Comparison of ENCODE assay signal across 9 mouse cellular contexts in the genomic region with DNA sequence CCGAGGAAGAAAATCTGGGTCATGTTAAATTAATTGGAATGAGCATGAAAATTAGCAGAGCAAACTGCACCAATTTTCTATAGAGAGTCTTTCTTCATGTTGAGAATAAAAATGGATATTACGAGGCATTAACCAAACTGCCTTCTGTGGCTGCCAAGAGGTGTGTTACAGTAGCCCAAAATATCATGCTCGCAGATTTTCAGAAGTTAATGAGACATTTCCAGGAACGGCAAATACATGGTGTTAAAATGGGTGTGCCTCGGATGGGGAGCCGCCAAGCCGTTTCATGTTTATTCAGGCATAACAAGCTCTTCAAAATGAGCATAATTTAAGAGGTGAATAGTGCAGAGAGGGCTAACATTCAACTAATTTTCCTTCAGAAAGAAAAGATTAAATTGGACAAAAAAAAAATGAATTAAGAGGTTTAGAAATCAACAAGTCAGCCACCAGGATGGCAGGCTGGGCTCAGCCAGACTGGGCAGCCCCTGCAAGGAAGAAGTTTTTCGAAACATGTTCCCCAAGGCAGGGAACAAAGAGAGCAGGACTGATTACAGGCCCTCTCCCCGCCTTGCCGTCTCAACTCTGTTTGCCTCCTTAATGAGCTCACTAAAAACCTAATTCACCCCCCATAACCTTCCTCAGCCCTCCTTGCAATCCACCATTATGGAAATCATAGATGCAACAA. TPM values are rescaled to one million over a fixed set of nuclear protein-coding genes. Genes with fewer than 3 reads are reported as not detected.
DNase-seq lines count a peak whose midpoint lies in the region; ATAC-seq and TF ChIP-seq lines count a peak whose summit lies in the region.
"Had no signal": no experiment of that assay in that cellular context is flagged by ENCODE, and none has a peak within 500 bp of the region (broad histone marks: within the 10 kb centered on the region; RNA-seq: fewer than 3 reads in every experiment).

No protein-coding gene starts in this region.

- H3K9ac ChIP-seq in kidney, embryonic 14.5 days (ENCODE audit: low read depth, low read length), result no peak overlapping the region
- no peak overlapping the region for H3K9ac ChIP-seq in midbrain, embryonic 15.5 days
- H3K9ac ChIP-seq in stomach, postnatal 0 days (ENCODE audit: low read length), result no peak overlapping the region

- peaks cover 49% of the 10 kb centered on the region for H3K36me3 ChIP-seq in kidney, embryonic 14.5 days (ENCODE audit: control insufficient read depth, insufficient read depth, low read length)
- H3K36me3 ChIP-seq in hindbrain, embryonic 10.5 days, result peaks cover 21% of the 10 kb centered on the region
- H3K36me3 ChIP-seq in midbrain, embryonic 15.5 days (replicated peaks), result no peaks in the 10 kb centered on the region
- no peaks in the 10 kb centered on the region for H3K36me3 ChIP-seq in stomach, postnatal 0 days (ENCODE audit: control insufficient read depth, insufficient read depth, low read length)

- DNase-seq in kidney, adult 11 months, result no peak
- DNase-seq in hindbrain, embryonic 10.5 days (ENCODE audit: low spot score), result no peak
- no peak for DNase-seq in stomach, postnatal 0 days (ENCODE audit: low spot score)
- DNase-seq in cerebellum, adult 11 months, result no peak
- no peak for DNase-seq in spleen, postnatal 4 days (ENCODE audit: low spot score in 2 of 2)
- no peak for DNase-seq in liver

- H3K27ac ChIP-seq in kidney, embryonic 14.5 days (ENCODE audit: low read depth, low read length), result peak overlapping the region; percentile 77; the same call in 1 of the 2 replicates
- H3K27ac ChIP-seq in hindbrain, embryonic 10.5 days, result peak overlapping the region; percentile 90
- H3K27ac ChIP-seq in midbrain, embryonic 15.5 days, result peak overlapping the region; percentile 77
- peak overlapping the region; percentile 24; the same call in 1 of the 2 replicates for H3K27ac ChIP-seq in stomach, postnatal 0 days (replicated peaks)
- H3K27ac ChIP-seq: layer of hippocampus, adult 2 months had no signal

- TF ChIP-seq CTCF in stomach, postnatal 0 days (IDR thresholded peaks at IDR 0.05; ENCODE audit: low read depth), result no peak

- TF ChIP-seq EP300 in stomach, postnatal 0 days (optimal IDR thresholded peaks at IDR 0.05), result no peak

- no peak overlapping the region for H3K4me3 ChIP-seq in kidney, embryonic 14.5 days (ENCODE audit: low read length)
- H3K4me3 ChIP-seq in hindbrain, embryonic 10.5 days, result no peak overlapping the region
- H3K4me3 ChIP-seq in midbrain, embryonic 15.5 days, result no peak overlapping the region
- H3K4me3 ChIP-seq in stomach, postnatal 0 days (ENCODE audit: low read depth, low read length), result no peak overlapping the region
- H3K4me3 ChIP-seq: layer of hippocampus, adult 2 months had no signal

- WGBS in kidney, embryonic 14.5 days, result 38% methylated on average over 10 of the region's 10 CpGs
- 48% methylated on average over 10 of the region's 10 CpGs for WGBS in hindbrain, embryonic 10.5 days
- WGBS in midbrain, embryonic 15.5 days, result 17% methylated on average over 10 of the region's 10 CpGs
- WGBS in stomach, postnatal 0 days, result 40% methylated on average over 10 of the region's 10 CpGs

- no peaks in the 10 kb centered on the region for H3K9me3 ChIP-seq in kidney, embryonic 14.5 days (ENCODE audit: control insufficient read depth, low read length)
- H3K9me3 ChIP-seq in hindbrain, embryonic 10.5 days, result no peaks in the 10 kb centered on the region
- H3K9me3 ChIP-seq in midbrain, embryonic 15.5 days, result no peaks in the 10 kb centered on the region
- no peaks in the 10 kb centered on the region for H3K9me3 ChIP-seq in stomach, postnatal 0 days (ENCODE audit: control insufficient read depth, low read length)

- no peak overlapping the region for H3K4me2 ChIP-seq in kidney, embryonic 14.5 days (replicated peaks; ENCODE audit: low read depth, low read length)
- no peak overlapping the region for H3K4me2 ChIP-seq in midbrain, embryonic 15.5 days
- no peak overlapping the region for H3K4me2 ChIP-seq in stomach, postnatal 0 days (replicated peaks; ENCODE audit: low read depth)

- peaks cover 43% of the 10 kb centered on the region for H3K4me1 ChIP-seq in kidney, embryonic 14.5 days (ENCODE audit: control insufficient read depth, insufficient read depth, low read length)
- H3K4me1 ChIP-seq in hindbrain, embryonic 10.5 days (replicated peaks), result peaks cover 51% of the 10 kb centered on the region
- H3K4me1 ChIP-seq in midbrain, embryonic 15.5 days, result peaks cover 33% of the 10 kb centered on the region
- peaks cover 4% of the 10 kb centered on the region; the same call in 1 of the 2 replicates for H3K4me1 ChIP-seq in stomach, postnatal 0 days (replicated peaks; ENCODE audit: control insufficient read depth, insufficient read depth)

- no peaks in the 10 kb centered on the region for H3K27me3 ChIP-seq in kidney, embryonic 14.5 days (ENCODE audit: control insufficient read depth, insufficient read depth, low read length)
- no peaks in the 10 kb centered on the region for H3K27me3 ChIP-seq in hindbrain, embryonic 10.5 days (ENCODE audit: insufficient read depth, poor library complexity, severe bottlenecking)
- peaks cover 2% of the 10 kb centered on the region; the same call in 1 of the 2 replicates for H3K27me3 ChIP-seq in midbrain, embryonic 15.5 days (replicated peaks)
- H3K27me3 ChIP-seq in stomach, postnatal 0 days (ENCODE audit: control insufficient read depth, insufficient read depth, low read length), result no peaks in the 10 kb centered on the region

- ATAC-seq in kidney, embryonic 14.5 days (ENCODE audit: low FRiP score, low TSS enrichment), result no peak
- peak; percentile 16; the same call in 1 of the 2 replicates for ATAC-seq in midbrain, embryonic 15.5 days (replicated peaks)
- no peak; the same call in 1 of the 2 replicates for ATAC-seq in stomach, postnatal 0 days (ENCODE audit: low FRiP score, low TSS enrichment)

RNA-seq across cellular contexts. Expression of a gene that starts 46.7 kb away (rescaled TPM):
- 111 and 112 TPM in 2 replicates for polyA plus RNA-seq in kidney, embryonic 14.5 days (2014; fragmentation: Nextera tagmentation; extraction: Ambion mirVana)
- polyA plus RNA-seq in hindbrain, embryonic 10.5 days (2016; fragmentation: Nextera tagmentation; extraction: Ambion mirVana), result 61.3 and 91.1 TPM in 2 replicates
- 74.1 and 86.9 TPM in 2 replicates for polyA plus RNA-seq in midbrain, embryonic 15.5 days (2015; fragmentation: Nextera tagmentation; extraction: Ambion mirVana)
- 17.7 and 20.2 TPM in 2 replicates for polyA plus RNA-seq in stomach, postnatal 0 days (2015; fragmentation: Nextera tagmentation; extraction: Ambion mirVana)

Comparison
In these comparisons a context has a peak if more than half of its experiments do, and no peak if none do; other contexts are left out.
1. H3K27ac ChIP-seq: peak in every context shown above with its lines; median percentile 90 in hindbrain, embryonic 10.5 days; 77 in kidney, embryonic 14.5 days; 77 in midbrain, embryonic 15.5 days; 24 in stomach, postnatal 0 days.